Comparison of ENCODE assay signal across 12 mouse cellular contexts in the genomic region with DNA sequence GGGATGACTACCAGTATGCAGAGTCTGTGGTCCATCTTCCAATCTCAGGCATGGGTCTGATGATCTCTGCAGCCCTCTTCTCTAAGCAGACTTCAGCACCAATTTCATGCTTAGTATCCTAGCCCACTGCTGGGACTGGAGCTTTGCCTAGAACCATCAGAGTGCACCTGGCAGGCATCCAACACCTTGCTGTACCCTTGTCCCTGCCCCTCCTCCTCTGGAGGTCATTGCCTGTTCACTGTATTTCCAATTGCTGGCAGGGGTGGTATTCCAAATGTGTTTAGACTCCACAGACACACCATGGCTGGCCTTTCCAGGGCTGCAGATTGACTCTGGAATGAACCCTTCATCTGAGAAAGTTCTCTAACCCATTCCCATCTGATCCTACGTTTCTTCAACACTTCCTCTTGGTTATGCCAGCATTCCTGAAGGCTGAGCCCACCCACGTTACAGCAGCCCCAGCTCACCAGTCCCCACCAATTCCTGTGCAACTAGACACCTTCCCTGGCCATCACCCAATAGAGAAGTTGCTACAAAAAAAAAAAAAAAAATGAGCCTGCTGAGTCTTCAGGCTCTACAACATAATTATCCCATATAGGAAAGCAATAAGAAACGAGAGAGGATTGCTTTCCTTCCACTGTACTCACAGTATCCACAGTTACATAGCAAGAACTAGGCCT.
DNase-seq lines count a peak whose midpoint lies in the region; ATAC-seq lines count a peak whose summit lies in the region.
"Had no signal": no experiment of that assay in that cellular context is flagged by ENCODE, and none has a peak within 500 bp of the region (broad histone marks: within the 10 kb centered on the region; RNA-seq: fewer than 3 reads in every experiment).

No protein-coding gene starts in this region.

- H3K4me2 ChIP-seq in hindbrain, embryonic 16.5 days (ENCODE audit: low read length) = no peak overlapping the region
- no peak overlapping the region for H3K4me2 ChIP-seq in hindbrain, embryonic 12.5 days (replicated peaks)
- H3K4me2 ChIP-seq in midbrain, embryonic 15.5 days = no peak overlapping the region
- H3K4me2 ChIP-seq: forebrain, embryonic 12.5 days had no signal

- H3K36me3 ChIP-seq in hindbrain, embryonic 16.5 days (ENCODE audit: control insufficient read depth, insufficient read depth, low read length) = no peaks in the 10 kb centered on the region
- no peaks in the 10 kb centered on the region for H3K36me3 ChIP-seq in hindbrain, embryonic 12.5 days
- H3K36me3 ChIP-seq in midbrain, embryonic 15.5 days (replicated peaks) = no peaks in the 10 kb centered on the region
- H3K36me3 ChIP-seq: forebrain, embryonic 12.5 days had no signal

- DNase-seq in ES-CJ7 (ENCODE audit: low read depth, low spot score) = peak; percentile 9
- peak; percentile 52 for DNase-seq in adrenal gland, postnatal 14 days
- DNase-seq in heart, postnatal 4 days = peak; percentile 84
- no peak for DNase-seq in retina, postnatal 1 day
- DNase-seq in lung, postnatal 14 days = no peak
- DNase-seq: embryo, embryonic 11 days; lung, postnatal 10 days had no signal

- H3K9me3 ChIP-seq in hindbrain, embryonic 16.5 days (ENCODE audit: control insufficient read depth, low read length) = no peaks in the 10 kb centered on the region
- no peaks in the 10 kb centered on the region for H3K9me3 ChIP-seq in hindbrain, embryonic 12.5 days (replicated peaks)
- H3K9me3 ChIP-seq in midbrain, embryonic 15.5 days = no peaks in the 10 kb centered on the region
- H3K9me3 ChIP-seq: forebrain, embryonic 12.5 days had no signal

- no peaks in the 10 kb centered on the region for H3K27me3 ChIP-seq in hindbrain, embryonic 16.5 days (replicated peaks; ENCODE audit: control insufficient read depth, insufficient read depth, low read length)
- no peaks in the 10 kb centered on the region for H3K27me3 ChIP-seq in hindbrain, embryonic 12.5 days
- H3K27me3 ChIP-seq in midbrain, embryonic 15.5 days (replicated peaks) = no peaks in the 10 kb centered on the region

- H3K27ac ChIP-seq in hindbrain, embryonic 16.5 days (ENCODE audit: low read depth, low read length) = no peak overlapping the region
- H3K27ac ChIP-seq in hindbrain, embryonic 12.5 days = no peak overlapping the region
- no peak overlapping the region for H3K27ac ChIP-seq in midbrain, embryonic 15.5 days
- H3K27ac ChIP-seq: forebrain, embryonic 12.5 days had no signal

- whole genome bisulfite sequencing in hindbrain, embryonic 16.5 days = 61% methylated on average over 3 of the region's 3 CpGs
- WGBS in hindbrain, embryonic 12.5 days = 46% methylated on average over 3 of the region's 3 CpGs
- WGBS in midbrain, embryonic 15.5 days = 65% methylated on average over 3 of the region's 3 CpGs

- H3K4me1 ChIP-seq in hindbrain, embryonic 16.5 days (ENCODE audit: control insufficient read depth, insufficient read depth, low read depth, low read length) = no peaks in the 10 kb centered on the region
- H3K4me1 ChIP-seq in hindbrain, embryonic 12.5 days = no peaks in the 10 kb centered on the region
- no peaks in the 10 kb centered on the region for H3K4me1 ChIP-seq in midbrain, embryonic 15.5 days
- H3K4me1 ChIP-seq: forebrain, embryonic 12.5 days had no signal

- no peak overlapping the region for H3K9ac ChIP-seq in hindbrain, embryonic 16.5 days (ENCODE audit: low read depth, low read length)
- no peak overlapping the region for H3K9ac ChIP-seq in hindbrain, embryonic 12.5 days
- H3K9ac ChIP-seq in midbrain, embryonic 15.5 days = no peak overlapping the region
- H3K9ac ChIP-seq: forebrain, embryonic 12.5 days had no signal

- no peak overlapping the region for H3K4me3 ChIP-seq in hindbrain, embryonic 16.5 days (ENCODE audit: low read length)
- H3K4me3 ChIP-seq in hindbrain, embryonic 12.5 days = no peak overlapping the region
- H3K4me3 ChIP-seq in midbrain, embryonic 15.5 days = no peak overlapping the region
- H3K4me3 ChIP-seq: forebrain, embryonic 12.5 days had no signal

- ATAC-seq in hindbrain, embryonic 16.5 days = peak; percentile 14; the same call in 1 of the 2 replicates
- ATAC-seq in hindbrain, embryonic 12.5 days (ENCODE audit: low FRiP score) = no peak
- ATAC-seq in midbrain, embryonic 15.5 days (replicated peaks) = no peak
- ATAC-seq: inflammation-experienced regulatory T-cells, adult 6 months had no signal

Comparison
In these comparisons a context has a peak if more than half of its experiments do, and no peak if none do; other contexts are left out.
1. DNase-seq: peak in ES-CJ7 (single experiment), adrenal gland, postnatal 14 days (single experiment) and heart, postnatal 4 days (single experiment); none in retina, postnatal 1 day (single experiment) and lung, postnatal 14 days (single experiment).